Mouse (Mus musculus): ENCODE results near the gene Slc2a8.

DNA sequence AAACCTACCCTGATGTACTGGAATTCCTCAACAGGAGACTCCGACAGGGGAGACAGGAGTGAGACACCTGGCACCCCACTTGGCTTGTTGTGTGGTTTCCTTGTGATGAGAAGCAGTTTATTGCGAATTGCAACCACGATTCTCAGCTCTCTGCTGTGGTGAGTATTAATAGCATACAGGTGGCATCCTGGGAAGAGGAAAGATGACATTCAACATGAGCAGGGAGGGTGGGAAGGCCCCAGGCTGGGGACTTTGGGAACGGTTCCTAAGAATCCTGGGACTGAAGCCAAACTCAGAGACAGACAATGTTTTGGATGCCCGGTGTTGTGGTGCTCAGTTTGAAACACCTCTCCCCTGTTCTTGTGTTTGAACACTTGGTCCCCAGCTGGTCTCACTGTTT is 23.2 kb upstream of the Slc2a8 start:
- TF ChIP-seq CTCF (IDR thresholded peaks at IDR 0.05; ENCODE audit: insufficient read depth, low read length) (no peak), POLR2A (IDR thresholded peaks at IDR 0.05; ENCODE audit: borderline replicate concordance, extremely low read depth, low read depth, low read length) (no peak)
